Mouse (Mus musculus): ENCODE measurements around the gene Olfr340.
"Not testable (repeated sequence)": the region's sequence is repeated elsewhere in the genome, so short reads cannot be mapped to it uniquely, and the experiment has no call there.

Gene Olfr340

DNA sequence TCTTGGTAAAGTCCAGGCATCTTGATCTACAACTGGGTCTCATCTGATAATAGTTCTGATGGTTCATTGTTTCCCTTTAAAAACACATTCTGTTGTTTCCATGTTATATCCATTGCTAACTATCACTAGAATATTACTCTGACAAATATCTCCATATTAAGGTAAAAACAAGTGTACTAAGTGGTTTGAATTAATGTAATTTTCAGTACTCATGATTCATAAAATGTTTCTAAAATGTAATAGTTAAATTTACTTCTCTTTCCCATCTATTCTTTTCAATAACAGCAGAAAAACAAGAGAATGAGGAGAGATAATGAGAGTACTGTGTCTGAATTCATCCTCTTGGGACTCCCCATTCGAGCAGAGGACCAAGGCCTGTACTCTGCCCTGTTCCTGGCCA, at the start of gene Olfr340:
Olfr340 (plus strand) TSS at position 301 of the 400 bp plus-strand sequence.
- no peak for DNase-seq (ENCODE audit: extremely low spot score, low spot score)

DNA sequence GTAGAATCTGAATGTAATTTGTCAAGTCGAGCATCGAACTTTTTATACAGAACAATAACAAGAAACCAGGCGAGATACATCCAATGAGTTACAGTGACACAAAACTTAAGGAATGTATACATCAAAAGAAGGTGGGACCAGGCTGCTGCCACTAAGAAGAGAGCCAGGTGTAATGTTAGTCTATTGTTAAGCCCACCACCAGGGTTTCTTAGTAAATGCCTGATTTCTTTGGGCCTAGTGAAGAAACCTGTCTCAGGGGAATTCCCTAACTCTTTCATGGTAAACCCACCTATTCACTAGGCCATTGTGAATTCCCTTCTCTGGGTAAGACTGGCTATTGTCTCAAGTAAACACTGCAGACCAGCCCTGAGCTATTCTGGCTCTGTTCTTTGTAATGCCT, 37.2 kb upstream of the Olfr340 start:
- not testable (repeated sequence) for DNase-seq (ENCODE audit: extremely low spot score, low spot score)

DNA sequence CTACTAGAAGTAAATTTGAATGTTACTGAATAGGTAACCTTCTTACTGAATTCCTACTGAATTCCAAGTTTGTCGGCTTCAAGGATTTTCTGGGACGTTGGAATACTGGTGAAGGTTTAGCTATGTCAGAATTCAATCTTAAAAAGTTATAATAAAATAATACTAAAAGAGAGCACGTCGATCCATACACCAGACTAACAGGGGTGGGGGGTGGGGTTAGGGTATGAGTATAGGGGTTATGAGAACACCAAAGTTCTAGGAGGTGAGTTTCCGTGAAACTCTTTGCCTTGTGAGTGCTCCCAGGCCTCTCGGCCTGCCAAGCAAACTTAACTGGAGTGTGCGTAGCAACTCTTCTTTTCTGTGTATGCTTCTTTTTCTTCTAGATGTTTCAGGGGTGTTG, 36.8 kb upstream of the Olfr340 start:
- not testable (repeated sequence) for DNase-seq (ENCODE audit: extremely low spot score, low spot score)

DNA sequence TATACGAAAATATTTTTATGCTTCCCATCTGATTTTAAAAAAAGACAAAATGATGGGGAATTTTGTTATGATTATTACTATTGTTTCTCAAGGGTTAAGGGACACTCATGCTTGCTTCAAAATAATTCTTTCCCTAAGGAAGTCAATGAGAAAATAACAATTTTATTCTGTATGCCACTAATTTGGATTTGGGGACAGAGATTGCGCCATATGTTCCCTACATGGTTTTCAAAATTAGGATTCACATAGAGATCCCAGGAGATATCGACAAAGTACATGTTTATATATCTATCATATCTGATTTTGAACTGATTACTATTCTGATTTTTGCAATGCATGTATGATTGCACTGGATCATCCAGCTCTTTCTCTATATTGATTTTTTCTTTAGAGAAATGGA, 33.7 kb upstream of the Olfr340 start, which contains the start of gene Olfr339:
Olfr339 (plus strand) TSS at position 301 of the 400 bp plus-strand sequence.
- DNase-seq (ENCODE audit: extremely low spot score, low spot score): no peak

- DNase-seq (ENCODE audit: extremely low spot score, low spot score): no peak
These were observed 21.2 kb downstream of the Olfr340 start for GRCm38 (mm10) chr2:36473634-36474033.

DNA sequence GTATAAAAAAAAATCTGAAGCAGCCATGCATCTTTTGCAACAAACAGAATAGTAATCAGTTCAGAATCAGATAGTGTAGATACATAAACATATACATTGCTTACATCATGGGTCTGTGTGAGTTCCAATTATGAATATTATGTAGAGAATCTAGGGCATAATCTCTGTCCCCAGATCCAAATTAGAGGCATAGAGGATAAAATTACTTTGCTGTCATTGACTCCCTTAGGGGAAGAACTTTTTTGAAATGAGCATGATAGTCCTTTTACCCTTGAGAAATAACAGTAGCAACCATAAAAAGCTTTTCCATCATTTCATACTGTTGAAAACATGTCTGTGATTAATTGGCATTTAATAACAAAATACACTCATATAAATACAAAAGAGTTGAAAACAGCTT, 30.0 kb downstream of the Olfr340 start, which contains the start of gene Olfr341:
Olfr341 (minus strand) TSS at position 101 of the 400 bp plus-strand sequence.
- no peak for DNase-seq (ENCODE audit: extremely low spot score, low spot score)

All from neural tube, embryonic 10.5 days (tissue).